Mouse (Mus musculus) heart, embryonic 16.5 days (tissue): ENCODE results near the gene Adgrd1. TPM values are rescaled to one million over a fixed set of nuclear protein-coding genes. Genes with fewer than 3 reads are reported as not detected.
A peak's percentile ranks its signal among the peaks of the same experiment; 100 is the strongest.

ENCODE experiments used
- ATAC-seq: fragments of 200-750 bp; cut with Nextera tagmentation; replicated peaks from 2 replicates; pipeline ENCODE4 v1.8.0; 2017; ENCODE audit warnings: moderate number of reproducible peaks; ENCODE audit not compliant: insufficient read depth, low FRiP score; ENCODE audit errors: extremely low read depth
- H3K27ac ChIP-seq: fragments of 300-500 bp; sonication (generic); 2 replicates; pipeline ENCODE4 v1.5.1; 2014; ENCODE audit warnings: mild to moderate bottlenecking, low read length, control low read depth, moderate library complexity
- H3K27me3 ChIP-seq: fragments of 300-500 bp; sonication (generic); 2 replicates; pipeline ENCODE4 v1.6.1; 2014; ENCODE audit warnings: low read length, mixed read lengths; ENCODE audit not compliant: control insufficient read depth, insufficient read depth
- H3K36me3 ChIP-seq: fragments of 300-500 bp; sonication (generic); 2 replicates; pipeline ENCODE4 v1.6.1; 2014; ENCODE audit not compliant: control insufficient read depth, insufficient read depth
- H3K4me1 ChIP-seq: fragments of 300-500 bp; sonication (generic); 2 replicates; pipeline ENCODE4 v1.6.1; 2014; ENCODE audit warnings: low read length, mixed read lengths; ENCODE audit not compliant: control insufficient read depth, insufficient read depth
- H3K4me2 ChIP-seq: fragments of 300-500 bp; sonication (generic); 2 replicates; pipeline ENCODE4 v1.6.1; 2014; ENCODE audit warnings: low read depth, mild to moderate bottlenecking, control low read depth, low read length
- H3K4me3 ChIP-seq: fragments of 300-500 bp; sonication (generic); 2 replicates; pipeline ENCODE4 v1.5.1; 2014; ENCODE audit warnings: mild to moderate bottlenecking, control low read depth, low read length
- H3K9ac ChIP-seq: fragments of 300-500 bp; sonication (generic); 2 replicates; pipeline ENCODE4 v1.6.1; 2014; ENCODE audit warnings: low read length, control low read depth
- H3K9me3 ChIP-seq: fragments of 300-500 bp; sonication (generic); replicated peaks from 2 replicates; pipeline ENCODE4 v1.6.1; 2016; ENCODE audit warnings: low read length; ENCODE audit not compliant: control insufficient read depth
- WGBS: fragments of 180-500 bp; shearing (Covaris S2); extraction: QIAGEN DNeasy Blood & Tissue Kit; methylation state at CpG from one replicate; pipeline ENCODE4 v1.1.7; 2014; 5-methylcytosine and 5-hydroxymethylcytosine counted together
- polyA plus RNA-seq: library from polyadenylated mRNA; unstranded; fragments of >200 nt; fragmentation: Nextera tagmentation; extraction: Ambion mirVana; gene quantifications from 2 replicates; pipeline ENCODE4 v1.2.1, GENCODE M21; 2015

The Adgrd1 gene
- polyA plus RNA-seq, 1 experiment from 2014 or later: 3.1 TPM

GRCm38 (mm10) chr5:129217481-129218221 lies 121.1 kb downstream of the Adgrd1 start:
- WGBS: 13% methylated on average over 22 of the region's 22 CpGs
- H3K9ac ChIP-seq: no peak overlapping the region
- H3K27ac ChIP-seq: no peak overlapping the region
- no peaks in the 10 kb centered on the region for H3K36me3 ChIP-seq
- no peak for ATAC-seq
- H3K4me2 ChIP-seq: peak overlapping the region; percentile 44
- H3K4me1 ChIP-seq: no peaks in the 10 kb centered on the region
- no peaks in the 10 kb centered on the region; the same call in 1 of the 2 replicates for H3K27me3 ChIP-seq
- H3K4me3 ChIP-seq: no peak overlapping the region
- peaks cover 2% of the 10 kb centered on the region; the same call in 1 of the 2 replicates for H3K9me3 ChIP-seq

DNA sequence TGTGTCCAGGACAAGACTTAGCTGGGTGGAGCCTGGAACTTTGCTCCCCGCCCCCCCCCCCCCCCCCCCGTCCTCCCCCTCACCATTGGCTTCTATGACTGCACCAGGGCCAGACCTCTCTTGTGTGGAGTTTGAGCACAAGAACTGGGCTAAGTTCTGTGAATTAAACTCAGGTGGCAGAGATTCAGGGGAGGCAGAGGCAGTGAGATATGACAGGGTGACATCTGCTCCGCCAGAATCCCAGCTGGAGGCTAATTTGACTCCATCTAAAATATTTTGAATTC lies 121.6 kb downstream of the Adgrd1 start:
- no peak overlapping the region for H3K4me3 ChIP-seq
- H3K36me3 ChIP-seq: no peaks in the 10 kb centered on the region
- no peaks in the 10 kb centered on the region; the same call in 1 of the 2 replicates for H3K27me3 ChIP-seq
- H3K27ac ChIP-seq: no peak overlapping the region
- no peak overlapping the region for H3K9ac ChIP-seq
- H3K9me3 ChIP-seq: peaks cover 2% of the 10 kb centered on the region; the same call in 1 of the 2 replicates
- no peak overlapping the region for H3K4me2 ChIP-seq
- ATAC-seq: no peak
- WGBS: 27% methylated on average over 3 of the region's 3 CpGs
- no peaks in the 10 kb centered on the region for H3K4me1 ChIP-seq

DNA sequence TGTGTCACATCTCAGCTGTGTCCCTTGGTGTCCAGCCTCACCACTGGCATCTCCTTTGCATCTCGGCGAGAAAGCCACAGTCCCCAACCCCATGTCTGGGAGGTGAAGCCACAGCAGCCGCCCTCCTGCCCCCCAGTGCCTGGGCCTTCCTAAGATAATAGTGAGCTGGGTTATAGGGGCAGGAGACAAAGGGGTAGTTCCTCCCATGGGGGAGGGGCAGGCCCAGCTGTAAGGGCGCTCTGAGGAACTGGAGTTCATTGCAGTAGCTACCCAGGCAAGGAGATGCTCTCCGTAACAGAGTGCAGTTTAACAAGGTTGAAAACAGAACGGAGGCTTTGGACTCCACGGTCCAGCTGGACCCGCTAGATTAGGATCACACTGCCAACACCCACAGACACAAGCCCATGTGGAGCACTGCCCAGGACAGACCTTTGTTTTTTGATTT lies 122.0 kb downstream of the Adgrd1 start:
- H3K27me3 ChIP-seq: no peaks in the 10 kb centered on the region; the same call in 1 of the 2 replicates
- no peak overlapping the region for H3K4me2 ChIP-seq
- H3K27ac ChIP-seq: no peak overlapping the region
- H3K4me1 ChIP-seq: no peaks in the 10 kb centered on the region
- no peak overlapping the region for H3K4me3 ChIP-seq
- H3K36me3 ChIP-seq: no peaks in the 10 kb centered on the region
- ATAC-seq: no peak
- peaks cover 2% of the 10 kb centered on the region; the same call in 1 of the 2 replicates for H3K9me3 ChIP-seq
- 24% methylated on average over 8 of the region's 8 CpGs for WGBS
- H3K9ac ChIP-seq: no peak overlapping the region

DNA sequence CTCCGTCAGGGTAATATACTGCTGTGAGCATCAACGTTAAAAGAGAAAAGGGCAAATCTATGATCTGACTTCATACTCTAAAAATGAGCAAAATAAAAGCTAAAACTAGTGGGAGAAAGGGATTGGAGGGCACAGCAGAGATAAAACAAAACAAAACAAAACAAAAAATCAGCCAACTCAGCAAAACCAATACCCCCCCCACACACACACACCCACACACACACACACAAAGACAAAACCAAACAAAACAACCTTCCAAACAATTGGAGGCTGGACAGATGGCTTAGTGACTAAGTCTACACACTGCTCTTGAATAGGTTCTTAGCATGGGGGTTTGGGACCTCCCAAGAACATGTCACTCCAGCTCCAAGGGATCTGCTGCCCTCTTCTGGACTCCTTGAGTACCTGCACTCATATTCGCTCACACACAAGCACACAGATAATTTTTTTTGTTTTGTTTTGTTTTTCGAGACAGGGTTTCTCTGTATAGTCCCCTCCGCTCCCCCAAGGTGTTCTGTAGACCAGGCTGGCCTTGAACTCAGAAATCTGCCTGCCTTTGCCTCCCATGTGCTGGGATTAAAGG lies 122.7 kb downstream of the Adgrd1 start:
- 87% methylated on average over 5 of the region's 5 CpGs for WGBS
- peaks cover 2% of the 10 kb centered on the region; the same call in 1 of the 2 replicates for H3K9me3 ChIP-seq
- no peak for ATAC-seq

DNA sequence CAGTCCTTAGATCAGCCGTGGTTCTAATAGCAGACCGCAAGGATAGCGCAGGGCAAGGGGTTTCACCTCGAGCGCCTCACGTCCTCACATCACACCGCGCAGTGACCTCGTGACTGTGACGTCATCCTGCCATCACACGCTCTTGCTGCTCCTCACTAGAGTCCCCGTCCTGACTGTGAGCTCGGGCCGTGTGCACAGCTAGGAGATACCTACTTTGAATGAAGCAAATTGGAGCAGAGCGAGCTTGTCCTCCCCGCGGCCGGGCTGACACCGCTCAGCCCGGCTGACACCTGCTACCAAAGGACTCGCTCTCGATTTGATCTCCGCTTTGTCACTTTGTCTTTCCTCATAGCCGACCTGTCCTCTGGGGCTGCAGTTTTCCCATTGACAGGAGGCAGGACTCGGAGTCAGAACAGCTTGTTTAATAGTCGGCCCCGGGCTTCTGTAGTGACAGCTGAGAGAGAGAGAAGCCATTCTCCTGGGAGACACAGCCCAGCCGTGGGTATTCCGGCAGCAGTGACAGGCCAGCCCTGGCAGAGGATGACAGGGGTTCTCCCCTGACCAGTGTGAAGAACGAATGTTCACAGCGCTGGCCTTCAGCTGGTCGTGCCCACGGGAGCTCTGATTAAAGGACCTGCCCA lies 129.4 kb downstream of the Adgrd1 start:
- H3K4me1 ChIP-seq: no peaks in the 10 kb centered on the region
- no peak overlapping the region for H3K27ac ChIP-seq
- WGBS: 54% methylated on average over 33 of the region's 33 CpGs
- peaks cover 4% of the 10 kb centered on the region; the same call in 1 of the 2 replicates for H3K27me3 ChIP-seq
- H3K9me3 ChIP-seq: no peaks in the 10 kb centered on the region
- H3K36me3 ChIP-seq: no peaks in the 10 kb centered on the region
- no peak for ATAC-seq
- H3K4me2 ChIP-seq: peak overlapping the region; percentile 36; the same call in 1 of the 2 replicates
- H3K4me3 ChIP-seq: no peak overlapping the region
- no peak overlapping the region for H3K9ac ChIP-seq

More for the DNA sequence above, 122.7 kb downstream of the Adgrd1 start:
- Histone ChIP-seq H3K27me3 (no peaks in the 10 kb centered on the region; the same call in 1 of the 2 replicates), H3K9ac (no peak overlapping the region), H3K27ac (no peak overlapping the region), H3K36me3 (no peaks in the 10 kb centered on the region), H3K4me1 (no peaks in the 10 kb centered on the region), H3K4me3 (no peak overlapping the region), H3K4me2 (no peak overlapping the region)

GRCm38 (mm10) chr5:129228171-129228570 lies 131.6 kb downstream of the Adgrd1 start:
- no peak overlapping the region for H3K4me2 ChIP-seq
- no peaks in the 10 kb centered on the region for H3K4me1 ChIP-seq
- no peak overlapping the region for H3K9ac ChIP-seq
- H3K4me3 ChIP-seq: no peak overlapping the region
- no peaks in the 10 kb centered on the region for H3K36me3 ChIP-seq
- H3K27ac ChIP-seq: no peak overlapping the region
- 79% methylated on average over 2 of the region's 2 CpGs for WGBS
- H3K9me3 ChIP-seq: no peaks in the 10 kb centered on the region
- no peak for ATAC-seq
- peaks cover 4% of the 10 kb centered on the region; the same call in 1 of the 2 replicates for H3K27me3 ChIP-seq

GRCm38 (mm10) chr5:129233301-129233700 lies 136.8 kb downstream of the Adgrd1 start:
- WGBS: 84% methylated on average over 4 of the region's 4 CpGs
- ATAC-seq: no peak

GRCm38 (mm10) chr5:129233881-129234432 lies 137.4 kb downstream of the Adgrd1 start:
- WGBS: 68% methylated on average over 6 of the region's 7 CpGs

More at GRCm38 (mm10) chr5:129233301-129233700, 136.8 kb downstream of the Adgrd1 start:
- H3K4me3 ChIP-seq: no peak overlapping the region
- no peaks in the 10 kb centered on the region for H3K27me3 ChIP-seq
- no peaks in the 10 kb centered on the region for H3K9me3 ChIP-seq
- H3K4me2 ChIP-seq: no peak overlapping the region
- no peak overlapping the region for H3K9ac ChIP-seq
- no peaks in the 10 kb centered on the region for H3K36me3 ChIP-seq
- no peaks in the 10 kb centered on the region for H3K4me1 ChIP-seq
- H3K27ac ChIP-seq: no peak overlapping the region

More at GRCm38 (mm10) chr5:129233881-129234432, 137.4 kb downstream of the Adgrd1 start:
- Histone ChIP-seq H3K27ac (no peak overlapping the region), H3K9ac (no peak overlapping the region), H3K4me1 (no peaks in the 10 kb centered on the region), H3K36me3 (no peaks in the 10 kb centered on the region), H3K4me2 (no peak overlapping the region), H3K27me3 (no peaks in the 10 kb centered on the region), H3K9me3 (no peaks in the 10 kb centered on the region), H3K4me3 (no peak overlapping the region)
- no peak for ATAC-seq
